Mouse (Mus musculus) cortical plate, adult 2 months (tissue): ENCODE results near the gene Gucy2c.

Experiments used
- CTCF ChIP-seq: fragments of 200-500 bp; IDR thresholded peaks from 2 replicates; pipeline ENCODE4 v1.5.1; 2011; ENCODE audit warnings: mild to moderate bottlenecking, control low read depth, low read length; ENCODE audit not compliant: insufficient read depth; ENCODE audit errors: extremely low read depth
- POLR2A ChIP-seq: fragments of 200-500 bp; IDR thresholded peaks from 2 replicates; pipeline ENCODE4 v1.6.1; 2011; ENCODE audit warnings: mild to moderate bottlenecking, low read length, control low read depth; ENCODE audit not compliant: insufficient read depth; ENCODE audit errors: extremely low read depth

DNA sequence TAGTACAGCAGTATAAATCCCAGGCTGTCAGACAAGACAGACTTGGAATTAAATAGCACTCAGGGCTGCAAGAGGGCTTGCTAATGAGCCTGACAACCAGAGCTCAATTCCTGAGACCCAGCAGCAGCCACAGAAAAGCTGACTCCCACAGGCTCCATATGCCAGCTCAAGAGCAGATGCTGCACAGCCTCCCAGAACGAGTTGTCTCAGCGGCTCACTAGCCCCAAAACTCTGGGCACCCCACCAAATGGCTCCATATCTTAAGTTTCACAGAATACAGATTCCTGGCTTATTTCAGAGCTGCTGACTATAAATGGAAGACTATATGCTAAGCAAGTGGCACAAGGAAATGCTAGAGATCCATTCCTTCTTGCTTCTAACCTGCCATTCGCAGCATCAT, 36.0 kb upstream of the Gucy2c start:
- TF ChIP-seq POLR2A (no peak; the same call in 1 of the 2 replicates), CTCF (no peak)
